Mouse (Mus musculus) hindbrain, embryonic 11.5 days (tissue): ENCODE data around the gene Tmod1. TPM values are rescaled to one million over a fixed set of nuclear protein-coding genes. Genes with fewer than 3 reads are reported as not detected.

ENCODE experiments used
- ATAC-seq: fragments of 200-750 bp; cut with Nextera tagmentation; 2 replicates; pipeline ENCODE4 v1.8.0; 2017; ENCODE audit warnings: mild to moderate bottlenecking, moderate TSS enrichment, moderate library complexity; ENCODE audit not compliant: low FRiP score
- DNase-seq: peaks from one replicate; pipeline ENCODE4 v3.0.0-alpha.2; 2015; ENCODE audit warnings: low spot score
- H3K27ac ChIP-seq: fragments of 300-500 bp; sonication (generic); 2 replicates; pipeline ENCODE4 v1.5.1; 2014; ENCODE audit warnings: mild to moderate bottlenecking, low read depth, low read length
- H3K27me3 ChIP-seq: fragments of 300-500 bp; sonication (generic); 2 replicates; pipeline ENCODE4 v1.6.1; 2014; ENCODE audit warnings: mild to moderate bottlenecking, low read length, moderate library complexity, mixed read lengths; ENCODE audit not compliant: control insufficient read depth, insufficient read depth
- H3K36me3 ChIP-seq: fragments of 300-500 bp; sonication (generic); 2 replicates; pipeline ENCODE4 v1.6.1; 2014; ENCODE audit warnings: mild to moderate bottlenecking, low read length, moderate library complexity, mixed read lengths; ENCODE audit not compliant: control insufficient read depth, insufficient read depth
- H3K4me1 ChIP-seq: fragments of 300-500 bp; sonication (generic); replicated peaks from 2 replicates; pipeline ENCODE4 v1.6.1; 2014; ENCODE audit warnings: low read length, mixed read lengths; ENCODE audit not compliant: control insufficient read depth, insufficient read depth
- H3K4me2 ChIP-seq: fragments of 300-500 bp; sonication (generic); replicated peaks from 2 replicates; pipeline ENCODE4 v1.6.1; 2014; ENCODE audit warnings: mild to moderate bottlenecking, low read depth, low read length
- H3K4me3 ChIP-seq: fragments of 300-500 bp; sonication (generic); 2 replicates; pipeline ENCODE4 v1.5.1; 2014; ENCODE audit warnings: low read depth, low read length
- H3K9ac ChIP-seq: fragments of 300-500 bp; sonication (generic); 2 replicates; pipeline ENCODE4 v1.6.1; 2014; ENCODE audit warnings: low read depth, low read length
- H3K9me3 ChIP-seq: fragments of 300-500 bp; sonication (generic); 2 replicates; pipeline ENCODE4 v1.6.1; 2016; ENCODE audit warnings: low read length; ENCODE audit not compliant: control insufficient read depth
- WGBS: fragments of 180-500 bp; shearing (Covaris S2); extraction: QIAGEN DNeasy Blood & Tissue Kit; methylation state at CpG from one replicate; pipeline ENCODE4 v1.1.7; 2014; 5-methylcytosine and 5-hydroxymethylcytosine counted together
- polyA plus RNA-seq: library from polyadenylated mRNA; unstranded; fragments of >200 nt; fragmentation: Nextera tagmentation; extraction: Ambion mirVana; gene quantifications from 2 replicates; pipeline ENCODE4 v1.2.1, GENCODE M21; 2014

Gene Tmod1
- polyA plus RNA-seq, 1 experiment from 2014 or later: 3.6 TPM

DNA sequence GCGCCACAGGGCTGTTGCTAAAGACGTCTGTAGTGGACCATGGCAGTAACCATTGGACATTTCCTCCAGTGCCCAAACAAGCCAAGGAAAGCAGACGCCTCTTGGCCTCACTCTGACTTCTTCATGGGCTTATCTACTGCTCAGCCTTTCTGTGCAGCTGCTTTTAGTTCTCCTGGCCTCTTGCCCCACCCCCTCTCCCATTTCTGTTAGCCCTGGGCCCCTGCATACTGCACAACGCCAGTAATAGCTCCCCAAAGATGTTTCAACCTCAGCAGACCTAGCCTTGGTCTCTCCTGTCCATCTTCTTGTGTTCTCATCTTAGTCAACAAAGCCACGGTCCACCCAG lies 3.7 kb downstream of the Tmod1 start:
- ATAC-seq (no peak), DNase-seq (no peak)
- 47% methylated on average over 5 of the region's 5 CpGs for WGBS
- H3K9me3 ChIP-seq: no peaks in the 10 kb centered on the region
- H3K36me3 ChIP-seq: no peaks in the 10 kb centered on the region
- no peak overlapping the region for H3K27ac ChIP-seq
- no peak overlapping the region for H3K4me3 ChIP-seq
- H3K4me1 ChIP-seq: peaks cover 6% of the 10 kb centered on the region
- no peak overlapping the region for H3K4me2 ChIP-seq
- H3K9ac ChIP-seq: no peak overlapping the region
- peaks cover 32% of the 10 kb centered on the region for H3K27me3 ChIP-seq

DNA sequence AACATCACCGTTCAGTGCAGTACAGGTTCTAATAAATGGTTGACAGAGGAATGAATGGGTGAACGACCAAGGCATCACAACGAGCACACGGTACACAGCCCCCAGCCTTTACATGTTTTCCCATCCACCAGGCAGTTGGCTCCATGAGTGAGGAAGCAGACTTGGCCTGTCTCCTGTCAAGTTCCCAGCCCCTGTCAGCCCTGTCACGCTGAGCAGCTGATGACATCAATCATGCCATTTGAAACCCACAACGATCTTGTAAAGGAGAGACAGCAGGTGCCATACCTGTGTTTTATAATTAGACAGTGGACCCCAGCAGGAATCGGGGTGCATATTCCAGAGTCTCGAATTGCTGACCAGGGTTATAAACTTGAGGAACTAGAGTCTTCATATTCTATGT lies 4.6 kb downstream of the Tmod1 start:
- ATAC-seq: no peak
- WGBS: 83% methylated on average over 8 of the region's 8 CpGs
- H3K4me1 ChIP-seq: peaks cover 6% of the 10 kb centered on the region
- no peak overlapping the region for H3K27ac ChIP-seq
- DNase-seq: no peak
- H3K9ac ChIP-seq: no peak overlapping the region
- H3K4me2 ChIP-seq: no peak overlapping the region
- H3K36me3 ChIP-seq: no peaks in the 10 kb centered on the region
- no peaks in the 10 kb centered on the region for H3K9me3 ChIP-seq
- peaks cover 27% of the 10 kb centered on the region for H3K27me3 ChIP-seq
- H3K4me3 ChIP-seq: no peak overlapping the region

DNA sequence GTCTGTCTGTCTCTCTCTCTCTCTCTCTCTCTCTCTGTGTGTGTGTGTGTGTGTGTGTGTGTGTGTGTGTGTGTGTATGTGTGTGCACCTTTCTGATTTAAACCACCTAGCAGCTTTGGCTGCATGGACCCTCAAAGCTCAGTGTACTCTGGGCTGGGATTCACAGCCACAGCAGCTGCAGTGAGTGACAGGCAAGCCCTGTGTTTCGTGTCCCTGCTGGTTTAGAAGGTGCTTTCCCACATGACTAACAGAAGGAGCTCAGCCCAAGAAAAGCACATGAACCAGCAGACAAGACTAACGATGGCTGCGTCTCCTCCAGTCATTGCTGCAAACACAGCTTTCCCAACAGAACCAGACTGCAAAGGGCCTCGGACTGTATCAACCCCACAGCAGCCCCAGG lies 9.2 kb downstream of the Tmod1 start:
- no peak for ATAC-seq
- no peak overlapping the region for H3K9ac ChIP-seq

DNA sequence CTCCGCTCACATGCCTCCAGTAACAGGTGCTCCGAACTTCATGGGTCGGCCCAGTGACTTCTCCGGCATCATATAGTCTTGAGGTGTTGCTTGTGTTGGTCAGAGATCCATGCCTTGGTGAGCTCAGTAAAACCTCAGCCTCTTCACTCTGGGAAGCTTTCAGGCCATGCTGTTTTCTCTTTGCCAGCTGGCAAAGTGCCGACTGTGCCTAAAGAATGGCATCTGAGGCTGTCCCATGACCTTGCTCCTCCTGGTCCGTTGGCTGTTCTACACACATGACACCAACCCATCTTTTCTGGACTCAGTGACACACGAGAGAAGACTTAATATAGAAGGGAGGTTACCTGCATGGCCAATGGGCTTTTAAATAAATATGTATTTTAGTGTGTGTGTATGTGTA lies 9.7 kb downstream of the Tmod1 start:
- H3K27ac ChIP-seq: no peak overlapping the region
- no peak overlapping the region for H3K9ac ChIP-seq
- H3K9me3 ChIP-seq: no peaks in the 10 kb centered on the region
- no peaks in the 10 kb centered on the region for H3K36me3 ChIP-seq
- no peak overlapping the region for H3K4me2 ChIP-seq
- ATAC-seq (no peak), DNase-seq (no peak)
- WGBS: 93% methylated on average over 7 of the region's 7 CpGs
- no peak overlapping the region for H3K4me3 ChIP-seq
- no peaks in the 10 kb centered on the region for H3K4me1 ChIP-seq
- H3K27me3 ChIP-seq: no peaks in the 10 kb centered on the region

More for the DNA sequence above, 9.2 kb downstream of the Tmod1 start:
- Histone ChIP-seq H3K4me3 (no peak overlapping the region), H3K27me3 (no peaks in the 10 kb centered on the region), H3K27ac (no peak overlapping the region), H3K36me3 (no peaks in the 10 kb centered on the region), H3K9me3 (no peaks in the 10 kb centered on the region), H3K4me1 (no peaks in the 10 kb centered on the region), H3K4me2 (no peak overlapping the region)
- no peak for DNase-seq
- 78% methylated on average over 4 of the region's 4 CpGs for WGBS

DNA sequence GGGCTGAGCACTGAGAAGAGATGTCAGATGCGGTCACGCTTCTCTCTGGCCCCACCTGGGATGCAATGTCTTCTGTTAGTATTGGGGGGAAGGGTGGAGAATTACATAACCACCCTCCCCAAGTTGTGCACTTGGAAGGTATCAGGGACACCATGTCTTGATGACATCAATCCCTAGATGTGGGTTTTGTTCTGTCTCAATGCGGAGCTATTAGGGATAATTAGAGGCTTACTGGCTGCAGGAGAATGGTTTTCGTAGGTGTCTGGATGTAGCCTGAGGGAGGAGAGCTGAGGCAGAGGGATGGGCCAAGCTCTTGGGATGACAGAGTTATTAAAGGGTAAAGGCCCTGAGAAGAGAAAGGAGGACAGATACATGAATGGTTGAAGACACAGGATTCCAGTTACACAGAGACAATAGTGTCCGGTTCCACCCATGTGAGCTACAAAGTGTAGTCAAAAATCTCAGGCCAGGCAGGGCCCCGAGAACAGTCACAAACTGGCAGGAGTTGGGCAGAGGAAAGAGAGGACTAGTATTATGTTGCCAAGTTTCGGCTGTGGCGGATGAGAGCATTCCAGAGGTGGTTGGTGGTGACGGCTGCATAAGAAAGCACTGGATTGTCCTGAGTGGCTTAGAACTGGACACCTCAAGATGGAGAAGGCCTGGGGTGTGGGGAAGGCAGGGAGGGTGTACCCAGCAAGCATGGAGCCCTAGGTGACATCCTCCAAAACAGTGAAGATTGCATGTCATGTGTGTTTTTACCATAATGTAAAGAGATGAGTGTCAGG lies 14.8 kb downstream of the Tmod1 start:
- WGBS: 93% methylated on average over 9 of the region's 9 CpGs

DNA sequence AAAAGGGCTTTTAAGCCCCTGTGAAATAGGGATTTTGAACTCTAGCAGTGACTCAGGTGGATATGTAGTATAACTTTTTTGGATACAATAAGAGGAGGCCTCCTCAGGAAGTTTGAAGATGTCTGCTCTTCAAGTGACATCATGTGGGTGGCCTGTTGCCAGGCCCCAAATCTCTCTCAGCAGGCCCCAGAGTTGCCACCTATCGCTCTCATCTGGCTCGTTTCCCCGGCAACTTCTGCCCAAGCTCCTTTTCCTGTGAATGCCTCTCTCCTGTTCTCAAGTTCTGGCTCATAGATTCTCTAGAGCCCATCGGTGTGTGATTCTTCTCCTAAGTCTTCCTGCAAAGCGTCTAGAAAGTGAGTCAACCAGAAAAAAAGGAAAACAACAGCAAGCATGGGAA lies 17.4 kb downstream of the Tmod1 start:
- no peaks in the 10 kb centered on the region for H3K36me3 ChIP-seq
- ATAC-seq: no peak
- WGBS: 87% methylated on average over 5 of the region's 5 CpGs

More for the DNA sequence above, 14.8 kb downstream of the Tmod1 start:
- H3K9ac ChIP-seq: no peak overlapping the region
- H3K9me3 ChIP-seq: no peaks in the 10 kb centered on the region; the same call in 1 of the 2 replicates
- no peak overlapping the region for H3K4me3 ChIP-seq
- no peaks in the 10 kb centered on the region for H3K36me3 ChIP-seq
- no peaks in the 10 kb centered on the region for H3K27me3 ChIP-seq
- H3K27ac ChIP-seq: no peak overlapping the region
- no peaks in the 10 kb centered on the region for H3K4me1 ChIP-seq
- H3K4me2 ChIP-seq: no peak overlapping the region
- DNase-seq: no peak
- no peak for ATAC-seq

DNA sequence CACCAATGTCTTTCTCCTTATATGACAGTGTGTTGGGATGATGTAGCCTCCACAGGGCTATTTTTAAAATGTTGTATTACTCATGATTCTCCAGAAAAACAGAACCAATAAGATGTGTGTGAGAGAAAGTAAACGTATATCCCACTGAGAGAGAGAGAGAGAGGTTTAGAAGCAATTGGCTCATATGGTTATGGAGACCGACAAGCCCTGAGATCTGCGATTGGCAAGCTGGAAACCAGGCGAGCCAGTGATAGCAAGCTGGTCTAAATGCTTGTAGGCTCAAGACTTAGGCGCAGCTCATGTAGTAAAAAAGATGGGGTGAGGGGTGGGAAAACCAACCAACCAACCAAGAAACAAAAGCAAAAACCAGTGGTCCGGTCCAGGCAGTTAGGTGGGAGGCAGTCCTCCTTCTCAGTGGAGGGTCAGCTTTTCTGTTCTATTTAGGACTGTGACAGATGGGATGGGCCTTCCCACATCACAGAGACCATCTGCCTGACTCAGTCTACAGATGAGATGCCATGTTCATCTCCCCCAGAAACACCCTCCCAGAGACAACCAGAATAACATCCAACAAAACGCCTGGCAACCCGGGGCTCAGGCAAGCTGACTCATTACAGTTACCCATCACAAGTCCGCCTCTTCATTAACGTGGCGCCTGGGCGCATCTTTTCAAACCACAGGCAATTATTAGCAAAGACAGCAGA lies 22.7 kb downstream of the Tmod1 start:
- Histone ChIP-seq H3K9ac (no peak overlapping the region), H3K4me2 (no peak overlapping the region), H3K4me1 (0 out of 2 replicates have a peak, but pooled peaks cover 2% of the 10 kb centered on the region), H3K36me3 (no peaks in the 10 kb centered on the region), H3K27me3 (no peaks in the 10 kb centered on the region), H3K27ac (no peak overlapping the region), H3K9me3 (no peaks in the 10 kb centered on the region; the same call in 1 of the 2 replicates), H3K4me3 (no peak overlapping the region)
- 87% methylated on average over 12 of the region's 12 CpGs for WGBS
- no peak for ATAC-seq
- no peak for DNase-seq

More for the DNA sequence above, 17.4 kb downstream of the Tmod1 start:
- no peak for DNase-seq
- no peak overlapping the region for H3K4me2 ChIP-seq
- no peaks in the 10 kb centered on the region for H3K4me1 ChIP-seq
- no peaks in the 10 kb centered on the region for H3K27me3 ChIP-seq
- H3K9me3 ChIP-seq: no peaks in the 10 kb centered on the region; the same call in 1 of the 2 replicates
- H3K4me3 ChIP-seq: no peak overlapping the region
- no peak overlapping the region for H3K9ac ChIP-seq
- no peak overlapping the region for H3K27ac ChIP-seq

DNA sequence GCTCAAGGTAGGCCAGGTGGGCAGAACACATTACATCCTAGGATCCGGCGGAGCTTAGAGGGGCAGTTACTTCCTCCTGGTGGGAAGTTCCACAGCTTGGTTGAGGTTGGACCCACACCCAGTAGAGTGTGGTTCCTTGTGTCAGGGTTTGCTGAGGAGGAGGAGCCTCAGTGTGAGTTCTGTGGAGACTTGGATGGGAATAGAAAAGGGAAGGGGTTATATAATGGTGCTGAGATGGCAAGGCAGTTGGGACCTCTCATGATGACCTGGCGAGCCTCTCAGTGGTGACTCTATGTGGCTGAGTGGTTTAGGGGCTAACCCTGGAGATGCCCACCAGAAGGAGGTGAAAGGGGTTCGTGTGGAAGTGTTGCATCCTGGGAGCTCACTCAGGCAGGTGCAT lies 25.1 kb downstream of the Tmod1 start:
- no peak overlapping the region for H3K9ac ChIP-seq
- ATAC-seq (no peak), DNase-seq (no peak)
- H3K9me3 ChIP-seq: no peaks in the 10 kb centered on the region
- H3K36me3 ChIP-seq: no peaks in the 10 kb centered on the region
- no peak overlapping the region for H3K4me3 ChIP-seq
- H3K4me2 ChIP-seq: no peak overlapping the region
- no peaks in the 10 kb centered on the region for H3K27me3 ChIP-seq
- H3K27ac ChIP-seq: no peak overlapping the region
- 0 out of 2 replicates have a peak, but pooled peaks cover 2% of the 10 kb centered on the region for H3K4me1 ChIP-seq
- 83% methylated on average over 4 of the region's 4 CpGs for WGBS

DNA sequence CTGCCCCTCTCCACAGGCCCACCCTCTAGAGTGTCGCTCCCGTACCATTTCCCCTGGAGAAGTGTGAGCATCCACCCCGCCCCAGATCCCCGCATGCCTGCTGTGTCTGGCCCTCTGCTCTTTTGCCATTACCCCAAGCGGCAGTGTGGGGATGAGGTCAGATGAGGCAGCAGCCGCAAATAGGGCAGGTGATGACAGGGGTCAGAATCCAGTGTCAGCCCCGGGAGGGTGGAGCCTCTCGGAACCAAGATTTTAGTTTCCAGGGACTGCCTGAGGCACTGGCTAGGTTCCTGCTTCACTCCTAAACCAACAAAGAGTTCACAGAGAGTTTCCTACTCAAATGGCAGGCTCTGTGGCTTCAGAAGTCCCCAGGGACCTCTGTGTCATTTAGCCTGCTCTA lies 25.5 kb downstream of the Tmod1 start:
- no peak overlapping the region for H3K4me3 ChIP-seq
- DNase-seq (no peak), ATAC-seq (no peak)
- WGBS: 53% methylated on average over 8 of the region's 8 CpGs
- H3K9ac ChIP-seq: no peak overlapping the region
- H3K27me3 ChIP-seq: no peaks in the 10 kb centered on the region
- no peaks in the 10 kb centered on the region for H3K9me3 ChIP-seq
- 0 out of 2 replicates have a peak, but pooled peaks cover 2% of the 10 kb centered on the region for H3K4me1 ChIP-seq
- no peak overlapping the region for H3K4me2 ChIP-seq
- no peak overlapping the region for H3K27ac ChIP-seq
- no peaks in the 10 kb centered on the region for H3K36me3 ChIP-seq
